Mouse (Mus musculus) kidney, adult 9 months (tissue): Measurements from ENCODE around the gene Zfp580.
"Not testable (repeated sequence)": the region's sequence is repeated elsewhere in the genome, so short reads cannot be mapped to it uniquely, and the experiment has no call there.

Source experiments
- DNase-seq: peaks from one replicate; pipeline ENCODE4 v3.0.0; 2022

Gene Zfp580

GRCm38 (mm10) chr7:5074984-5075383 lies 23.6 kb downstream of the Zfp580 start:
- peak; percentile 46 for DNase-seq

- no peak for DNase-seq
Measured at GRCm38 (mm10) chr7:5076931-5077330, 25.6 kb downstream of the Zfp580 start.

DNA sequence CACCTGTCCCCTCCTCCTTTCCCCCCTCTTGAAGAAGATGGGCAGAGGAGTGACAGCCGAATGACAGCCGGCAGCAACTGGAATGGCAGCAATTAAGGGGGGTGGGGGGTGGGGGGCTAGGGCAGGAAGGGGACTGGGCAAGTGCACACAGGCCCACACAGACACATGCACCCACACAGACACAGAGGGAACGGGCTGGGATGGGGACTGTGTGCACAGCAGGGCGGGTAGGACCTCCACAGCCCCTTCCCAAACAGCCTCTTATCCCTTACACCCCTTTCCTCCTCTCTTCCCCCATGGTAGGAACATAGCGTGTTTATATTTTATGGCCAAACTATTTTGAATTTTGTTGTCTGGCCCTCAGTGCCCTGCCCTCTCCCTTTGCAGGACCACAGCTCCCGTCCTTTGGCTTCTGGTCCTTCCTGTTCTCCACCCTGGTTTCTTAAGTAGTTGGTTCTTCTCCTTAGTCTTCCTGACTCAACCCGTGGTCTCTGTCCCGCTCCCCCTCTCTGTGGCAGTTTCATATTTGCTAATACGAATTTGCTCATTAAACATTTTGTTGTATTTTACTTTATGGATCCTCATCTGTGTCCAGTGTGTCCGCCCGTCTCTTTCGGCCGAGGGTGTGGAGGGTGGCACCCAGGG lies 28.1 kb downstream of the Zfp580 start:
- DNase-seq, result not testable (repeated sequence)

GRCm38 (mm10) chr7:5080010-5080751 lies 28.8 kb downstream of the Zfp580 start, which contains the start of gene Epn1:
Gene Epn1 (plus strand): TSS chr7:5080235.
- peak; percentile 97 for DNase-seq

DNA sequence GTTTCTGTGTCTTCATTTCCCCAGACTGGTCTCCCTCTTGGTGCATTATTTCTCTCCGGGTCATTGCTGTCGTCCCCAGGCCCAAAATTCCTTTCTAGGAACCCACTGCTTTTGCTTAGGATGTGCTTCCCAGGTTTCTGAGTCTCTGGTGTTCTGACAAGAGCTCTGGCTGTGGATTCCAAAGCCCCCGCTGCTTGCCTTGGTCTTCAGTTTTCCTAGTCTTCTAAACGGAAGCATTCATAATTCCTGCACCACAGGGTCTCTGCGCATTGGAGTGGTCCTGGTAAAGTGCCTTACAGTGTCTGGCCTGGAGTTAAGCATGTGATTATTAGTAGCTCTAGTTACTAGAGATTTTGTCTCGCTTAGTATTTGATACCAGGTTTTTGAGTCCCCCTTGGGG lies 29.5 kb downstream of the Zfp580 start:
- peak; percentile 28 for DNase-seq

DNA sequence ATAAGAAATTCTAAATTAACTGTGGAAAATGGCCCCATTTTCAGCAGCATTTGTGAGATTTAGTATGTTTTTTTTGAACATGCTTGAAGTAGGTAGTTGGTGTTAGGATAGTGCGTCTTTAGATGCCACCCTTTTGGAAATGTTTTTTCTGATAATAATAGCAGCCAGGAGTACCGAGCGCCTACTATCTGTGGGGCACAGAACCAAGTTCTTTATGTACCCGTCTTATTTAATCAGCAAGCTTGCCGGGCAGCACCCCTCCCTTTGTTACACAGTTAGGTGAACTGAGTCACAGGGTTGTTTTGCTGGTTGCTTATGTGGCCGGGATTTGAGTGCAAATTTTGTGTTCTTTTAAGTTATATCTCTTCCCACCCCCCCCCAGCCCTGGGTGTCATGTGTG lies 29.9 kb downstream of the Zfp580 start:
- DNase-seq, result no peak

- DNase-seq, result no peak
Measured at GRCm38 (mm10) chr7:5081939-5082338, 30.6 kb downstream of the Zfp580 start.

DNA sequence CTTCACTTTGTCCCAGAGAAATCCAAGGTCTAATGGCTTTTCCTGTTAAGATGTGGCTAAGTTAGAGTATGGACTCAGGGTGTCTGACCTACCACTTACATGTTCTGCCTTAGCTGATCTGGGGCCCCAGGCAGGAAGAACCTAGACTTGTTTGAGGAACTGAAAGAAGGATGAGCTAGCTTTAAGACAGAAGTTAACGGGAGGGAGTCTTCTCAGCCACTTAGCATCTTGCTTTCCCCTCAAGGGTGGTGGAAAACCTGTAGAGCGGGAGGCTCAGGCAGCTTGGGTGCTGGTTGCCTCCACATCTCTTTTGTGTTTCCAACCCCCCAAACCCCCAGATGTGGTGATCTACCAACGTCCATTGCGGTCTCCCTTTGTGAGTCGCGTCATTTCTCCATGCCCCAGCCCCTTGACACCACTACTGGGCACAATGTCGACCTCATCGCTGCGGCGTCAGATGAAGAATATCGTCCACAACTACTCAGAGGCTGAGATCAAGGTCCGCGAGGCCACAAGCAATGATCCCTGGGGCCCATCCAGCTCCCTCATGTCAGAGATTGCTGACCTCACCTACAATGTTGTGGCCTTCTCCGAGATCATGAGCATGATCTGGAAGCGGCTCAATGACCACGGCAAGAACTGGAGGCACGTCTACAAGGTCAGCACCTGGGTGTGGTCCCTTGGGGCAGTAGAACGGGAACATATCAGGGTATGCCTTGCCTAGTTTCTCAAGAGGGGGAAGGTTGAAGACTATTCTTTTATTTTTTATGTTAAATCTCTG lies 32.2 kb downstream of the Zfp580 start:
- DNase-seq, result peak; percentile 84

- DNase-seq, result no peak
Measured at GRCm38 (mm10) chr7:5085512-5085911, 34.2 kb downstream of the Zfp580 start.

GRCm38 (mm10) chr7:5086921-5087440 lies 35.6 kb downstream of the Zfp580 start:
- no peak for DNase-seq

GRCm38 (mm10) chr7:5087886-5088285 lies 36.5 kb downstream of the Zfp580 start:
- peak; percentile 80 for DNase-seq

GRCm38 (mm10) chr7:5089853-5090252 lies 38.5 kb downstream of the Zfp580 start:
- DNase-seq, result no peak

GRCm38 (mm10) chr7:5091008-5091728 lies 39.8 kb downstream of the Zfp580 start:
- DNase-seq, result no peak

- DNase-seq, result no peak
Measured at GRCm38 (mm10) chr7:5092381-5092780, 41.0 kb downstream of the Zfp580 start.

- DNase-seq, result no peak
Measured at GRCm38 (mm10) chr7:5092831-5093510, 41.6 kb downstream of the Zfp580 start.

- no peak for DNase-seq
Measured at GRCm38 (mm10) chr7:5098769-5099168, 47.4 kb downstream of the Zfp580 start.

DNA sequence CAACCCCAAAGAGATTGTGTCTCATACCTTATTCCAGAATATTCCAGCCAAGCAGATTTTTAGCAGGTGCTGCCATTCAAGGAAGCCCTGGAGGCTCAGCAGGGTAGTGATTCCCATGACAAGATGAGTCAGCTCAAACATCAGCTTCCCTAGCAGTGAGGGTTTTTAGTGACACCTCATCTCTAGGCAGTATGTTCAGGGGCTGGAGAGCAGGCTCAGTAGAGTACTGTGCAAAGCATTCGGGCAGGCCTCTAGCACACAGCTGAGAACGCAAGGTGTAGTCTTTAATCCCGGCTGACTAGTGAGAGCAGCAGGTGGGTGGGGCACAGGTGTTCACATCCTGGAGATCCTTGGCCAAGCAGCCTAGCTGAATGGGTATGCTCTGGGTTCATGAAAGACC lies 48.5 kb downstream of the Zfp580 start:
- DNase-seq, result no peak

- no peak for DNase-seq
Measured at GRCm38 (mm10) chr7:5101066-5101663, 49.8 kb downstream of the Zfp580 start.

GRCm38 (mm10) chr7:5102564-5102963 lies 51.2 kb downstream of the Zfp580 start:
- peak; percentile 45 for DNase-seq
